Mouse (Mus musculus): ENCODE measurements around the gene Olfr98. TPM values are rescaled to one million over a fixed set of nuclear protein-coding genes. Genes with fewer than 3 reads are reported as not detected.
A peak's percentile ranks its signal among the peaks of the same experiment; 100 is the strongest.

The Olfr98 gene
- not detected in 2 replicates for polyA plus RNA-seq (2014; fragmentation: Nextera tagmentation; extraction: Ambion mirVana)

- Histone ChIP-seq H3K36me3 (ENCODE audit: control insufficient read depth, insufficient read depth, low read length) (no peaks in the 10 kb centered on the region), H3K4me2 (ENCODE audit: low read length) (no peak within 1 kb of the TSS), H3K27ac (ENCODE audit: low read depth) (no peak within 1 kb of the TSS), H3K9ac (ENCODE audit: low read length) (no peak within 1 kb of the TSS), H3K27me3 (replicated peaks; ENCODE audit: control insufficient read depth, insufficient read depth, low read length) (no peaks in the 10 kb centered on the region), H3K4me3 (ENCODE audit: low read depth, low read length) (no peak within 1 kb of the TSS), H3K9me3 (ENCODE audit: control insufficient read depth, low read length) (no peaks in the 10 kb centered on the region), H3K4me1 (replicated peaks; ENCODE audit: control insufficient read depth, insufficient read depth, low read length) (no peaks in the 10 kb centered on the region)
- DNase-seq (ENCODE audit: low spot score) (no peak), ATAC-seq (replicated peaks; ENCODE audit: low FRiP score, low TSS enrichment, low read depth) (no peak)
- 77% methylated on average over 1 of the region's 1 CpGs for WGBS
These were observed at the start of gene Olfr98 for GRCm38 (mm10) chr17:37263626-37264025. TSS of gene Olfr98 (minus strand) at chr17:37263749.

- no peak for DNase-seq (ENCODE audit: low spot score)
- Histone ChIP-seq H3K9ac (ENCODE audit: low read length) (no peak overlapping the region), H3K27ac (ENCODE audit: low read depth) (no peak overlapping the region), H3K4me3 (ENCODE audit: low read depth, low read length) (no peak overlapping the region), H3K4me2 (ENCODE audit: low read length) (no peak overlapping the region), H3K9me3 (ENCODE audit: control insufficient read depth, low read length) (no peaks in the 10 kb centered on the region), H3K27me3 (replicated peaks; ENCODE audit: control insufficient read depth, insufficient read depth, low read length) (no peaks in the 10 kb centered on the region), H3K4me1 (replicated peaks; ENCODE audit: control insufficient read depth, insufficient read depth, low read length) (no peaks in the 10 kb centered on the region), H3K36me3 (ENCODE audit: control insufficient read depth, insufficient read depth, low read length) (no peaks in the 10 kb centered on the region)
- 32% methylated on average over 2 of the region's 2 CpGs for WGBS
- peak; percentile 78; the same call in 1 of the 2 replicates for ATAC-seq (replicated peaks; ENCODE audit: low FRiP score, low TSS enrichment, low read depth)
These were observed 46.7 kb upstream of the Olfr98 start for GRCm38 (mm10) chr17:37310146-37310699.

- ATAC-seq (replicated peaks; ENCODE audit: low FRiP score, low TSS enrichment, low read depth) = no peak
- 38% methylated on average over 4 of the region's 4 CpGs for WGBS
These were observed 44.9 kb upstream of the Olfr98 start for GRCm38 (mm10) chr17:37308483-37308882.

GRCm38 (mm10) chr17:37304213-37304612 lies 40.7 kb upstream of the Olfr98 start, which contains the start of gene Olfr101:
TSS of gene Olfr101 (minus strand) at chr17:37304313.
- Histone ChIP-seq H3K9ac (ENCODE audit: low read length) (no peak within 1 kb of the TSS), H3K36me3 (ENCODE audit: control insufficient read depth, insufficient read depth, low read length) (no peaks in the 10 kb centered on the region), H3K4me1 (replicated peaks; ENCODE audit: control insufficient read depth, insufficient read depth, low read length) (no peaks in the 10 kb centered on the region), H3K4me3 (ENCODE audit: low read depth, low read length) (no peak within 1 kb of the TSS), H3K27ac (ENCODE audit: low read depth) (no peak within 1 kb of the TSS), H3K4me2 (ENCODE audit: low read length) (no peak within 1 kb of the TSS), H3K27me3 (replicated peaks; ENCODE audit: control insufficient read depth, insufficient read depth, low read length) (no peaks in the 10 kb centered on the region), H3K9me3 (ENCODE audit: control insufficient read depth, low read length) (no peaks in the 10 kb centered on the region)
- 78% methylated on average over 4 of the region's 4 CpGs for WGBS
- DNase-seq (ENCODE audit: low spot score) (no peak), ATAC-seq (replicated peaks; ENCODE audit: low FRiP score, low TSS enrichment, low read depth) (no peak)

More at GRCm38 (mm10) chr17:37308483-37308882, 44.9 kb upstream of the Olfr98 start:
- H3K9ac ChIP-seq (ENCODE audit: low read length) = no peak overlapping the region
- no peak for DNase-seq (ENCODE audit: low spot score)
- H3K27ac ChIP-seq (ENCODE audit: low read depth) = no peak overlapping the region
- no peak overlapping the region for H3K4me2 ChIP-seq (ENCODE audit: low read length)
- no peaks in the 10 kb centered on the region for H3K36me3 ChIP-seq (ENCODE audit: control insufficient read depth, insufficient read depth, low read length)
- H3K27me3 ChIP-seq (replicated peaks; ENCODE audit: control insufficient read depth, insufficient read depth, low read length) = no peaks in the 10 kb centered on the region
- no peak overlapping the region for H3K4me3 ChIP-seq (ENCODE audit: low read depth, low read length)
- no peaks in the 10 kb centered on the region for H3K9me3 ChIP-seq (ENCODE audit: control insufficient read depth, low read length)
- no peaks in the 10 kb centered on the region for H3K4me1 ChIP-seq (replicated peaks; ENCODE audit: control insufficient read depth, insufficient read depth, low read length)

DNA sequence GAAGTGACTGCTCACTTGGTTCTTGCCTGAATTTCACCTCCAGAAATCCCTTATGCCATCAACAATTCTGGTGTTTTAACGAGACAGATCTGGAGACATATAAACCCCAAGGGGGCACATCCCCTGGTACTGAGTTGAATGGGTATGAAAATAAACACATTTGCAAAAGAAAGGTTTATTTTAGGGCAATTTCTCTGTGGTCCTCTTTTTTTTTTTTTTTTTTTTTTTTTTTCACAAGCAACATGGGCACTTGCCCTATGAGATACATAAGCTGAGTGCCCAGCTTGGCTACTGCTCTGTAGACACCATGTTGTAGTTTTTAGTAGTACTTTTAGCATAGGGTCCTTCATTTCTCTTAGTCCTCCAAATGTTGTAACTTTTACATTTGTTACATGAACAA lies 19.8 kb upstream of the Olfr98 start, which contains the start of gene Olfr99:
Olfr99 (minus strand) TSS at position 101 of the 400 bp plus-strand sequence.
- DNase-seq (ENCODE audit: low spot score) = no peak
- Histone ChIP-seq H3K27ac (ENCODE audit: low read depth) (no peak within 1 kb of the TSS), H3K4me1 (replicated peaks; ENCODE audit: control insufficient read depth, insufficient read depth, low read length) (no peaks in the 10 kb centered on the region), H3K9ac (ENCODE audit: low read length) (no peak within 1 kb of the TSS), H3K9me3 (ENCODE audit: control insufficient read depth, low read length) (no peaks in the 10 kb centered on the region), H3K4me2 (ENCODE audit: low read length) (no peak within 1 kb of the TSS), H3K4me3 (ENCODE audit: low read depth, low read length) (no peak within 1 kb of the TSS), H3K27me3 (replicated peaks; ENCODE audit: control insufficient read depth, insufficient read depth, low read length) (no peaks in the 10 kb centered on the region), H3K36me3 (ENCODE audit: control insufficient read depth, insufficient read depth, low read length) (no peaks in the 10 kb centered on the region)
- ATAC-seq (replicated peaks; ENCODE audit: low FRiP score, low TSS enrichment, low read depth) = no peak
- 82% methylated on average over 1 of the region's 1 CpGs for WGBS

GRCm38 (mm10) chr17:37280331-37280730 lies 16.8 kb upstream of the Olfr98 start:
- Histone ChIP-seq H3K36me3 (ENCODE audit: control insufficient read depth, insufficient read depth, low read length) (no peaks in the 10 kb centered on the region), H3K9ac (ENCODE audit: low read length) (no peak overlapping the region), H3K27ac (ENCODE audit: low read depth) (no peak overlapping the region), H3K27me3 (replicated peaks; ENCODE audit: control insufficient read depth, insufficient read depth, low read length) (no peaks in the 10 kb centered on the region), H3K9me3 (ENCODE audit: control insufficient read depth, low read length) (no peaks in the 10 kb centered on the region), H3K4me1 (replicated peaks; ENCODE audit: control insufficient read depth, insufficient read depth, low read length) (no peaks in the 10 kb centered on the region), H3K4me2 (ENCODE audit: low read length) (no peak overlapping the region), H3K4me3 (ENCODE audit: low read depth, low read length) (no peak overlapping the region)
- ATAC-seq (replicated peaks; ENCODE audit: low FRiP score, low TSS enrichment, low read depth) (no peak), DNase-seq (ENCODE audit: low spot score) (no peak)
- WGBS = 76% methylated on average over 1 of the region's 1 CpGs

DNA sequence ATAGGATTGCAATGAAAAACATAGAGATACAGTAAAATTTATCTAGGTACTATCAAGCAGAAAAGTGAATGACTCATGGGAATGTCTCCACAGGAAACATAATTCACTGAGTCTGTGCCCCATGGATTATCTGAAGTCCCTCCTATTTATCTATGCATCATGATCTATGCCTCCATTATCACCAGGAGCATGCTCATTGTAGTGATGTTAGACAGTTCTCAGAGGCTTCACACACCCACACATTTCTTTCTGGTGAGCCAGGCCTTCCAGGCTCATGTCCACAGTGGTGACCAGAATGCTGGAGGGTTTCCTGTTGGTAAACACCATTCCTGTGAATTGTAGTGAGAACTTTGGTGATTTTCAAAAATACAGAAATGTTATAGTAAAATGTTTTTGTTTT lies 13.0 kb upstream of the Olfr98 start:
- no peaks in the 10 kb centered on the region for H3K4me1 ChIP-seq (replicated peaks; ENCODE audit: control insufficient read depth, insufficient read depth, low read length)
- DNase-seq (ENCODE audit: low spot score) = no peak
- no peaks in the 10 kb centered on the region for H3K27me3 ChIP-seq (replicated peaks; ENCODE audit: control insufficient read depth, insufficient read depth, low read length)
- no peak overlapping the region for H3K27ac ChIP-seq (ENCODE audit: low read depth)
- H3K9ac ChIP-seq (ENCODE audit: low read length) = no peak overlapping the region
- no peak for ATAC-seq (replicated peaks; ENCODE audit: low FRiP score, low TSS enrichment, low read depth)
- H3K4me2 ChIP-seq (ENCODE audit: low read length) = no peak overlapping the region
- no peak overlapping the region for H3K4me3 ChIP-seq (ENCODE audit: low read depth, low read length)
- no peaks in the 10 kb centered on the region for H3K9me3 ChIP-seq (ENCODE audit: control insufficient read depth, low read length)
- no peaks in the 10 kb centered on the region for H3K36me3 ChIP-seq (ENCODE audit: control insufficient read depth, insufficient read depth, low read length)

- no peaks in the 10 kb centered on the region for H3K36me3 ChIP-seq (ENCODE audit: control insufficient read depth, insufficient read depth, low read length)
- ATAC-seq (replicated peaks; ENCODE audit: low FRiP score, low TSS enrichment, low read depth) (no peak), DNase-seq (ENCODE audit: low spot score) (no peak)
- H3K9me3 ChIP-seq (ENCODE audit: control insufficient read depth, low read length) = no peaks in the 10 kb centered on the region
- no peak overlapping the region for H3K4me2 ChIP-seq (ENCODE audit: low read length)
- H3K27me3 ChIP-seq (replicated peaks; ENCODE audit: control insufficient read depth, insufficient read depth, low read length) = no peaks in the 10 kb centered on the region
- no peak overlapping the region for H3K27ac ChIP-seq (ENCODE audit: low read depth)
- no peak overlapping the region for H3K9ac ChIP-seq (ENCODE audit: low read length)
- no peak overlapping the region for H3K4me3 ChIP-seq (ENCODE audit: low read depth, low read length)
- no peaks in the 10 kb centered on the region for H3K4me1 ChIP-seq (replicated peaks; ENCODE audit: control insufficient read depth, insufficient read depth, low read length)
- WGBS = 84% methylated on average over 2 of the region's 2 CpGs
These were observed 12.2 kb upstream of the Olfr98 start for GRCm38 (mm10) chr17:37275626-37276248.

DNA sequence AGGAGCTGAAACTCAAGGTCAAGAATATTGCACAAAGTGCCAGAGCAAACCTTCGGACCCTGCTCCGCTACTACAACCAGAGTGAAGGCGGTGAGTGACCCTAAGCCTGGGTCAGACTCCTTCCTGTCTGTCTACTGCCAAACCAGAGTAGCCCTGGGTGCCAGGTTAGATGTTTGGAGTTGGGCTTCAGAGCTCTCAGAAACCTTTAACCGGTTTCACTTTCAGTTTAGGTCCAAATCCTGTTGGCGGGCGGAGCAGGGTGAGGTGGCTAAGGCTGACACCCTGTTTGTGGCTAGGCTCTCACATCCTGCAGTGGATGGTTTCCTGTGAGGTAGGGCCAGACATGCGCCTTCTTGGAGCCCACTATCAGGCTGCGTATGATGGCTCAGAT lies 7.1 kb upstream of the Olfr98 start:
- peak; percentile 63; the same call in 1 of the 2 replicates for ATAC-seq (replicated peaks; ENCODE audit: low FRiP score, low TSS enrichment, low read depth)

More for the DNA sequence above, 7.1 kb upstream of the Olfr98 start:
- no peaks in the 10 kb centered on the region for H3K4me1 ChIP-seq (replicated peaks; ENCODE audit: control insufficient read depth, insufficient read depth, low read length)
- peak; percentile 61 for DNase-seq (ENCODE audit: low spot score)
- H3K4me2 ChIP-seq (ENCODE audit: low read length) = peak overlapping the region; percentile 97
- 57% methylated on average over 8 of the region's 8 CpGs for WGBS
- H3K9ac ChIP-seq (ENCODE audit: low read length) = peak overlapping the region; percentile 35; the same call in 1 of the 2 replicates
- H3K27me3 ChIP-seq (replicated peaks; ENCODE audit: control insufficient read depth, insufficient read depth, low read length) = no peaks in the 10 kb centered on the region
- H3K27ac ChIP-seq (ENCODE audit: low read depth) = no peak overlapping the region
- H3K9me3 ChIP-seq (ENCODE audit: control insufficient read depth, low read length) = no peaks in the 10 kb centered on the region
- no peaks in the 10 kb centered on the region for H3K36me3 ChIP-seq (ENCODE audit: control insufficient read depth, insufficient read depth, low read length)
- H3K4me3 ChIP-seq (ENCODE audit: low read depth, low read length) = peak overlapping the region; percentile 49

Data from intestine, embryonic 14.5 days (tissue).